Mouse (Mus musculus): ENCODE results near the gene Dlgap1. TPM values are rescaled to one million over a fixed set of nuclear protein-coding genes. Genes with fewer than 3 reads are reported as not detected.
"Not testable (repeated sequence)": the region's sequence is repeated elsewhere in the genome, so short reads cannot be mapped to it uniquely, and the experiment has no call there.

Dlgap1 gene
- polyA plus RNA-seq, 1 experiment from 2014 or later: 11.6 TPM

- H3K27ac ChIP-seq (ENCODE audit: low read depth, low read length); ATAC-seq; H3K36me3 ChIP-seq (ENCODE audit: control insufficient read depth, insufficient read depth, low read length); H3K4me3 ChIP-seq (ENCODE audit: low read depth, low read length); H3K27me3 ChIP-seq (replicated peaks; ENCODE audit: control insufficient read depth, insufficient read depth, low read length); H3K9ac ChIP-seq (ENCODE audit: low read length); H3K9me3 ChIP-seq (replicated peaks; ENCODE audit: control insufficient read depth, low read length); H3K4me2 ChIP-seq (ENCODE audit: low read length); DNase-seq (ENCODE audit: low spot score); H3K4me1 ChIP-seq (ENCODE audit: control insufficient read depth, insufficient read depth, low read length): not testable (repeated sequence)
- 92% methylated on average over 5 of the region's 6 CpGs for WGBS
These were observed 868.6 kb downstream of the Dlgap1 start for GRCm38 (mm10) chr17:70837474-70837873.

GRCm38 (mm10) chr17:70838031-70838430 is 869.2 kb downstream of the Dlgap1 start:
- WGBS: 89% methylated on average over 7 of the region's 7 CpGs
- no peak for ATAC-seq
- H3K9me3 ChIP-seq (replicated peaks; ENCODE audit: control insufficient read depth, low read length): no peaks in the 10 kb centered on the region
- peaks cover 8% of the 10 kb centered on the region for H3K4me1 ChIP-seq (ENCODE audit: control insufficient read depth, insufficient read depth, low read length)
- no peak overlapping the region for H3K4me2 ChIP-seq (ENCODE audit: low read length)
- DNase-seq (ENCODE audit: low spot score): no peak
- H3K9ac ChIP-seq (ENCODE audit: low read length): no peak overlapping the region
- H3K4me3 ChIP-seq (ENCODE audit: low read depth, low read length): no peak overlapping the region
- H3K27me3 ChIP-seq (replicated peaks; ENCODE audit: control insufficient read depth, insufficient read depth, low read length): no peaks in the 10 kb centered on the region
- H3K27ac ChIP-seq (ENCODE audit: low read depth, low read length): no peak overlapping the region
- no peaks in the 10 kb centered on the region for H3K36me3 ChIP-seq (ENCODE audit: control insufficient read depth, insufficient read depth, low read length)

- Histone ChIP-seq H3K36me3 (ENCODE audit: control insufficient read depth, insufficient read depth, low read length) (no peaks in the 10 kb centered on the region), H3K9me3 (replicated peaks; ENCODE audit: control insufficient read depth, low read length) (no peaks in the 10 kb centered on the region), H3K4me2 (ENCODE audit: low read length) (no peak overlapping the region), H3K4me1 (ENCODE audit: control insufficient read depth, insufficient read depth, low read length) (peaks cover 8% of the 10 kb centered on the region), H3K9ac (ENCODE audit: low read length) (no peak overlapping the region), H3K27ac (ENCODE audit: low read depth, low read length) (no peak overlapping the region), H3K4me3 (ENCODE audit: low read depth, low read length) (no peak overlapping the region), H3K27me3 (replicated peaks; ENCODE audit: control insufficient read depth, insufficient read depth, low read length) (no peaks in the 10 kb centered on the region)
- DNase-seq (ENCODE audit: low spot score) (no peak), ATAC-seq (no peak)
- 69% methylated on average over 5 of the region's 5 CpGs for WGBS
These were observed 869.7 kb downstream of the Dlgap1 start for GRCm38 (mm10) chr17:70838533-70838932.

GRCm38 (mm10) chr17:70843252-70843651 is 874.4 kb downstream of the Dlgap1 start:
- Histone ChIP-seq H3K27me3 (replicated peaks; ENCODE audit: control insufficient read depth, insufficient read depth, low read length) (no peaks in the 10 kb centered on the region), H3K4me3 (ENCODE audit: low read depth, low read length) (no peak overlapping the region), H3K4me1 (ENCODE audit: control insufficient read depth, insufficient read depth, low read length) (peaks cover 6% of the 10 kb centered on the region), H3K9me3 (replicated peaks; ENCODE audit: control insufficient read depth, low read length) (no peaks in the 10 kb centered on the region), H3K27ac (ENCODE audit: low read depth, low read length) (no peak overlapping the region), H3K9ac (ENCODE audit: low read length) (no peak overlapping the region), H3K4me2 (ENCODE audit: low read length) (no peak overlapping the region), H3K36me3 (ENCODE audit: control insufficient read depth, insufficient read depth, low read length) (no peaks in the 10 kb centered on the region)
- DNase-seq (ENCODE audit: low spot score): no peak
- no peak for ATAC-seq
- WGBS: 85% methylated on average over 4 of the region's 4 CpGs

- 37% methylated on average over 10 of the region's 10 CpGs for WGBS
- no peaks in the 10 kb centered on the region; the same call in 1 of the 2 replicates for H3K27me3 ChIP-seq (replicated peaks; ENCODE audit: control insufficient read depth, insufficient read depth, low read length)
- peak; percentile 77 for DNase-seq (ENCODE audit: low spot score)
- no peak overlapping the region for H3K4me3 ChIP-seq (ENCODE audit: low read depth, low read length)
- H3K9me3 ChIP-seq (replicated peaks; ENCODE audit: control insufficient read depth, low read length): no peaks in the 10 kb centered on the region
- no peak overlapping the region for H3K9ac ChIP-seq (ENCODE audit: low read length)
- H3K27ac ChIP-seq (ENCODE audit: low read depth, low read length): no peak overlapping the region
- H3K36me3 ChIP-seq (ENCODE audit: control insufficient read depth, insufficient read depth, low read length): no peaks in the 10 kb centered on the region
- H3K4me2 ChIP-seq (ENCODE audit: low read length): no peak overlapping the region
- peak; percentile 40 for ATAC-seq
- H3K4me1 ChIP-seq (ENCODE audit: control insufficient read depth, insufficient read depth, low read length): peaks cover 14% of the 10 kb centered on the region
These were observed 876.1 kb downstream of the Dlgap1 start for GRCm38 (mm10) chr17:70844971-70845370.

- no peak overlapping the region for H3K4me2 ChIP-seq (ENCODE audit: low read length)
- H3K36me3 ChIP-seq (ENCODE audit: control insufficient read depth, insufficient read depth, low read length): no peaks in the 10 kb centered on the region
- H3K9ac ChIP-seq (ENCODE audit: low read length): no peak overlapping the region
- peaks cover 18% of the 10 kb centered on the region for H3K4me1 ChIP-seq (ENCODE audit: control insufficient read depth, insufficient read depth, low read length)
- no peak overlapping the region for H3K4me3 ChIP-seq (ENCODE audit: low read depth, low read length)
- H3K9me3 ChIP-seq (replicated peaks; ENCODE audit: control insufficient read depth, low read length): no peaks in the 10 kb centered on the region
- ATAC-seq: no peak
- WGBS: 87% methylated on average over 2 of the region's 2 CpGs
- H3K27me3 ChIP-seq (replicated peaks; ENCODE audit: control insufficient read depth, insufficient read depth, low read length): no peaks in the 10 kb centered on the region; the same call in 1 of the 2 replicates
- no peak for DNase-seq (ENCODE audit: low spot score)
- no peak overlapping the region for H3K27ac ChIP-seq (ENCODE audit: low read depth, low read length)
These were observed 876.7 kb downstream of the Dlgap1 start for GRCm38 (mm10) chr17:70845543-70845942.

GRCm38 (mm10) chr17:70846111-70846644 is 877.3 kb downstream of the Dlgap1 start:
- H3K27me3 ChIP-seq (replicated peaks; ENCODE audit: control insufficient read depth, insufficient read depth, low read length): no peaks in the 10 kb centered on the region; the same call in 1 of the 2 replicates
- 77% methylated on average over 8 of the region's 8 CpGs for WGBS
- H3K4me1 ChIP-seq (ENCODE audit: control insufficient read depth, insufficient read depth, low read length): peaks cover 18% of the 10 kb centered on the region
- H3K9me3 ChIP-seq (replicated peaks; ENCODE audit: control insufficient read depth, low read length): no peaks in the 10 kb centered on the region
- H3K9ac ChIP-seq (ENCODE audit: low read length): no peak overlapping the region
- H3K36me3 ChIP-seq (ENCODE audit: control insufficient read depth, insufficient read depth, low read length): no peaks in the 10 kb centered on the region
- H3K4me2 ChIP-seq (ENCODE audit: low read length): no peak overlapping the region
- no peak overlapping the region for H3K4me3 ChIP-seq (ENCODE audit: low read depth, low read length)
- ATAC-seq: no peak
- DNase-seq (ENCODE audit: low spot score): no peak
- H3K27ac ChIP-seq (ENCODE audit: low read depth, low read length): no peak overlapping the region

- H3K27me3 ChIP-seq (replicated peaks; ENCODE audit: control insufficient read depth, insufficient read depth, low read length): no peaks in the 10 kb centered on the region; the same call in 1 of the 2 replicates
- DNase-seq (ENCODE audit: low spot score) (peak; percentile 72), ATAC-seq (no peak)
- no peak overlapping the region for H3K9ac ChIP-seq (ENCODE audit: low read length)
- peak overlapping the region; percentile 27; the same call in 1 of the 2 replicates for H3K4me2 ChIP-seq (ENCODE audit: low read length)
- H3K4me3 ChIP-seq (ENCODE audit: low read depth, low read length): no peak overlapping the region
- H3K27ac ChIP-seq (ENCODE audit: low read depth, low read length): no peak overlapping the region
- peaks cover 18% of the 10 kb centered on the region for H3K4me1 ChIP-seq (ENCODE audit: control insufficient read depth, insufficient read depth, low read length)
- no peaks in the 10 kb centered on the region for H3K9me3 ChIP-seq (replicated peaks; ENCODE audit: control insufficient read depth, low read length)
- H3K36me3 ChIP-seq (ENCODE audit: control insufficient read depth, insufficient read depth, low read length): no peaks in the 10 kb centered on the region
- under 1% methylated on average over 4 of the region's 4 CpGs for WGBS
These were observed 878.2 kb downstream of the Dlgap1 start for GRCm38 (mm10) chr17:70847086-70847485.

- H3K9me3 ChIP-seq (replicated peaks; ENCODE audit: control insufficient read depth, low read length): no peaks in the 10 kb centered on the region
- peak overlapping the region; percentile 72 for H3K27ac ChIP-seq (ENCODE audit: low read depth, low read length)
- under 1% methylated on average over 17 of the region's 17 CpGs for WGBS
- ATAC-seq (no peak), DNase-seq (ENCODE audit: low spot score) (peak; percentile 68)
- peak overlapping the region; percentile 75 for H3K9ac ChIP-seq (ENCODE audit: low read length)
- H3K4me1 ChIP-seq (ENCODE audit: control insufficient read depth, insufficient read depth, low read length): peaks cover 18% of the 10 kb centered on the region
- H3K36me3 ChIP-seq (ENCODE audit: control insufficient read depth, insufficient read depth, low read length): no peaks in the 10 kb centered on the region
- H3K27me3 ChIP-seq (replicated peaks; ENCODE audit: control insufficient read depth, insufficient read depth, low read length): no peaks in the 10 kb centered on the region; the same call in 1 of the 2 replicates
- H3K4me3 ChIP-seq (ENCODE audit: low read depth, low read length): peak overlapping the region; percentile 57
- H3K4me2 ChIP-seq (ENCODE audit: low read length): peak overlapping the region; percentile 96
These were observed 879.1 kb downstream of the Dlgap1 start for GRCm38 (mm10) chr17:70847751-70848510.
